Mouse (Mus musculus) kidney, adult 2 months (tissue): ENCODE data around the gene Rps6kb2. TPM values are rescaled to one million over a fixed set of nuclear protein-coding genes. Genes with fewer than 3 reads are reported as not detected.

Source experiments
- DNase-seq: peaks from one replicate; pipeline ENCODE4 v3.0.0; 2021
- H3K27ac ChIP-seq: fragments of 200-500 bp; 2 replicates; pipeline ENCODE4 v1.5.1; 2012; ENCODE audit warnings: low read depth, low read length, control low read depth, inconsistent platforms; ENCODE audit not compliant: insufficient read depth
- H3K27me3 ChIP-seq: fragments of 200-500 bp; replicated peaks from 2 replicates; pipeline ENCODE4 v1.6.1; 2012; ENCODE audit warnings: mild to moderate bottlenecking, moderate library complexity, low read length, inconsistent platforms; ENCODE audit not compliant: control insufficient read depth, insufficient read depth
- H3K36me3 ChIP-seq: fragments of 200-500 bp; 2 replicates; pipeline ENCODE4 v1.6.1; 2012; ENCODE audit warnings: mild to moderate bottlenecking, moderate library complexity, low read length, inconsistent platforms; ENCODE audit not compliant: control insufficient read depth, insufficient read depth
- H3K4me1 ChIP-seq: fragments of 200-500 bp; 2 replicates; pipeline ENCODE4 v1.6.1; 2011; ENCODE audit warnings: low read length; ENCODE audit not compliant: control insufficient read depth, insufficient read depth
- H3K4me3 ChIP-seq: fragments of 200-500 bp; 2 replicates; pipeline ENCODE4 v1.5.1; 2011; ENCODE audit warnings: mild to moderate bottlenecking, low read depth, low read length, control low read depth; ENCODE audit not compliant: insufficient read depth
- CTCF ChIP-seq: fragments of 200-500 bp; conservative IDR thresholded peaks from 2 replicates; pipeline ENCODE4 v1.5.1; 2011; ENCODE audit warnings: low read depth, mild to moderate bottlenecking, control low read depth, low read length, moderate library complexity, mixed read lengths; ENCODE audit not compliant: insufficient read depth, insufficient read length
- POLR2A ChIP-seq: fragments of 200-500 bp; IDR thresholded peaks from one replicate; pipeline ENCODE4 v1.6.1; 2011; ENCODE audit warnings: low read depth, low read length, control low read depth
- WGBS: fragments of 180-500 bp; shearing (Covaris S2); methylation state at CpG from one replicate; pipeline ENCODE4 v1.1.7; 2018; 5-methylcytosine and 5-hydroxymethylcytosine counted together
- polyA plus RNA-seq: library from polyadenylated mRNA; depleted of rRNA; stranded (reverse); fragments of >200 nt; gene quantifications from 2 replicates; pipeline ENCODE4 v1.2.3, GENCODE M21; 2012; rRNA removed

The Rps6kb2 gene
- 41.0 and 41.8 TPM in 2 replicates for polyA plus RNA-seq

- Histone ChIP-seq H3K27ac (no peak within 1 kb of the TSS), H3K4me1 (peaks cover 7% of the 10 kb centered on the region; the same call in 1 of the 2 replicates), H3K27me3 (no peaks in the 10 kb centered on the region), H3K4me3 (peak within 1 kb of the TSS; percentile 81), H3K36me3 (no peaks in the 10 kb centered on the region)
- peak; percentile 98 for DNase-seq
- WGBS: 7% methylated on average over 42 of the region's 42 CpGs
- TF ChIP-seq CTCF: no peak
- peak; percentile 51 for TF ChIP-seq POLR2A
Observed at GRCm38 (mm10) chr19:4162646-4163542, at the start of gene Rps6kb2. Gene Rps6kb2 (minus strand): TSS chr19:4163354.

DNA sequence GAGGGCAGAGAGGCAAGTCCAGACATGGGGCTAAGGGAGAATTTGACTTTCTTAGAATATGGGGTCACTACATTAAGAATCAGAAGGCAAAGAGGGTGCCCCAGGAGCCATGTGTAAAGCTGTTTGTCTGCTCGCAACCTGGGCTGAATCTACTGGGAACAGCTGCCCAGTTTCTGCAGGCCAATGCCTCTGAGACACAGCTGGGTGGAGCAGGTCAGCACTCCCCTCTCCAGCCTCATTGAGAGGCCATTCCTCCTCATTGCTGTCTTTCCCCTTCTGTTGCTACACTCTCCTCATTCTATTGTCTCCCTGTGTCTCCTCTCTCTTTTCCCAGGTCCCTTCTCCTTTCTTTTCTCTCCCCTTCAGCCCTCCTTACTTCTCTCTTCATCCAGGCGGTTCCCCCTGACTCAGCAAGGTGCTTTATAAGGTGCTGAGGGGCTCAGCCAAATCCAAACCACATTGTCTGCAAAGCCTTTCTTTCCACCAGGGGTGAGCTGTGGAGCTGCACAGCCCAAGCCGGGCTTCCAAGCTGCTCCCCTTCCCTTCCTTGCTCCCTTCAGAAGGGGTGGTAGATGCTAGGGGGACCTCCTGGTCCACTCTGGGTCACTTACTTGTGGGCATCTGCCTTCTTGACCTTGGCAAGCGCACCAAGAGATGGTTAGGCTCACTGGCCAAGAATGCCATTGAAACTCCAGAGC is 48.9 kb upstream of the Rps6kb2 start:
- no peak for TF ChIP-seq POLR2A
- TF ChIP-seq CTCF: no peak
- Histone ChIP-seq H3K27me3 (no peaks in the 10 kb centered on the region), H3K27ac (no peak overlapping the region), H3K4me3 (no peak overlapping the region), H3K36me3 (no peaks in the 10 kb centered on the region), H3K4me1 (peaks cover 9% of the 10 kb centered on the region)
- no peak for DNase-seq
- WGBS: 87% methylated on average over 4 of the region's 4 CpGs

GRCm38 (mm10) chr19:4208563-4208962 is 45.4 kb upstream of the Rps6kb2 start:
- no peaks in the 10 kb centered on the region for H3K36me3 ChIP-seq
- no peak overlapping the region for H3K27ac ChIP-seq
- no peaks in the 10 kb centered on the region for H3K27me3 ChIP-seq
- DNase-seq: no peak
- TF ChIP-seq CTCF (no peak), POLR2A (no peak)
- peaks cover 5% of the 10 kb centered on the region for H3K4me1 ChIP-seq
- 87% methylated on average over 5 of the region's 5 CpGs for WGBS
- no peak overlapping the region for H3K4me3 ChIP-seq

DNA sequence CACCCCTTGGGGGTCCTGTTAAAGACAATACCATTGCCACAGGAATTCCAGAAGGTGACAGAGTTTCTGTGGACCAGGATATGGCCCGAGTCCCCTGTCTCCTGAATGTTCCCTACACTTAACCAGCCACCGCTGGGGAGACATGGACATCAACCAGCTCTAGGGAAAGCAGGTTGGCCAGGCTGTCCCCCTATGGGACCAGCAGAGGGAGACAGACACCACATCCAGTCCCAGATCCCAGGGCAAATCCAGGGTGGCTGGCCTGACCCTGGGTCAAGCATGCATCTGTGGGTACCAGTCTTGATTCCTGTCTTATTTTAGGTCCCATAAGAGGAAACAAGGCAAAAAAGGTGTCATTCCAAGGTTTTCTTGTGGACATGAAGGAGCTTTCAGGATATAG is 43.8 kb upstream of the Rps6kb2 start:
- no peaks in the 10 kb centered on the region for H3K27me3 ChIP-seq
- H3K36me3 ChIP-seq: no peaks in the 10 kb centered on the region
- DNase-seq: peak; percentile 87
- no peak overlapping the region for H3K4me3 ChIP-seq
- WGBS: 0% methylated on average over 2 of the region's 2 CpGs
- peaks cover 2% of the 10 kb centered on the region; the same call in 1 of the 2 replicates for H3K4me1 ChIP-seq
- no peak overlapping the region for H3K27ac ChIP-seq
- no peak for TF ChIP-seq POLR2A
- peak; percentile 99; the same call in 1 of the 2 replicates for TF ChIP-seq CTCF

DNA sequence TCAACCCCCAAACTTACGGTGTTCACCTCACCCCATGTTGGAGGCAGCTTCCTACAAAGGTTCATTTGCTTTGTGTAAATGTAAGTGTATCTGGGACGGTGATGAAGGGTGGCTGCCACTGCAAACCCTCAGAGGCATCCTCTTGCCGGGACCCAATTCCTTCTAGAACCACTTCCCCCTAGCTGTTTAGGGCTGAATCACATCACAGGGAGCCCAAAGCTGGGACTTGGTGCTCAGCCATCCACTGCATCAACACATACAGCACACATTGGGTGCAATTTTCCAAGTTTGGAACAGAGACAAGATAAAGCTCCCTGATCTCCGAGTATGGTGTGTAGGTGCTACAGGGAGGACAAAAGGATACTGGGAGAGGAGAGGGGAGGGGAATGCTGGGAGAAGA is 41.7 kb upstream of the Rps6kb2 start:
- Histone ChIP-seq H3K4me1 (peaks cover 14% of the 10 kb centered on the region), H3K27ac (no peak overlapping the region), H3K27me3 (no peaks in the 10 kb centered on the region), H3K36me3 (no peaks in the 10 kb centered on the region), H3K4me3 (no peak overlapping the region)
- 70% methylated on average over 4 of the region's 4 CpGs for WGBS
- TF ChIP-seq CTCF: no peak
- no peak for TF ChIP-seq POLR2A
- no peak for DNase-seq

DNA sequence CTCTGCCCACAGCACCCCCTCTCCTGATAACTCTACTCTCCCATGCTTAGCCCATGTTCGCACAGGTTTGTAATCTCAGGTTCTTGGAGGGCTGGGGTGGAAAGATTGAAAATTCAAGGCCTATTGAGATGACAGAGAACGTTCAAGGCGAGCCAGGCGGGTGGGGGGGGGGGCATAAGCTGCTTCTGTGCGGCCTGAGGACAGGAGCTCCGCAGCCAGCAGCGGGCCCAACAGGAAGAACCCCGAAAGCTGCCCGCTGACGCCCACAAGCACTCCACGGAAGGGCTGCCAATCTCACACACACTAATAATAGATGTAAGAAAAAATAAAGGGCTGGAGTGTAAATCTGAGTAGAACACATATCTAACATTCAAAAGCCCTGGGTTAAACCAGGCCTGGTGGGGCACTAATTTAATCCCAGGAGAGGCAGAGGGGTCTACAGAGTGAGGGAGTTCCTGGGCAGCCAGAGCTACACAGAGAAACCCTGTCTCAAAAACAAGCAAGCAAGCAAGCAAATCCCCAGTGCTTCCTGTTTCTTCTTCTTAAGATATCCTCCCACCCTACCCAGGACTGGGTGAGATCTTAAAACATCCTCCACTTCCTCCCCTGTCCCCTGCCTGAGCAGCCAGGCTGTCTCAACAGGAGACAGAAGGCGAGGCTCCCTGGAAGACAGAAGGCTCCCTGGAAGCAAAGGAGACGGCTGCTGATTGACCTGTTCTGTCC is 40.6 kb upstream of the Rps6kb2 start:
- no peak for TF ChIP-seq CTCF
- TF ChIP-seq POLR2A: no peak
- Histone ChIP-seq H3K27me3 (no peaks in the 10 kb centered on the region), H3K36me3 (no peaks in the 10 kb centered on the region), H3K27ac (peak overlapping the region; percentile 37; the same call in 1 of the 2 replicates), H3K4me1 (peaks cover 14% of the 10 kb centered on the region), H3K4me3 (no peak overlapping the region)
- peak; percentile 50 for DNase-seq
- 56% methylated on average over 13 of the region's 13 CpGs for WGBS
